15 mouse cellular contexts compared by ENCODE assay signal in genomic region chr1:154532987-154533940, GRCm38 (mm10).
DNase-seq lines count a peak whose midpoint lies in the region; ATAC-seq lines count a peak whose summit lies in the region.
"Had no signal": no experiment of that assay in that cellular context is flagged by ENCODE, and none has a peak within 500 bp of the region (broad histone marks: within the 10 kb centered on the region; RNA-seq: fewer than 3 reads in every experiment).

No protein-coding gene starts in this region.

- H3K27me3 ChIP-seq in hindbrain, embryonic 11.5 days (ENCODE audit: control insufficient read depth, insufficient read depth, low read length), result no peaks in the 10 kb centered on the region
- H3K27me3 ChIP-seq in hindbrain, embryonic 14.5 days (ENCODE audit: control insufficient read depth, insufficient read depth, low read length), result no peaks in the 10 kb centered on the region
- H3K27me3 ChIP-seq in neural tube, embryonic 14.5 days (ENCODE audit: control insufficient read depth, insufficient read depth, low read length), result no peaks in the 10 kb centered on the region
- H3K27me3 ChIP-seq: lung, embryonic 15.5 days had no signal

- H3K4me1 ChIP-seq in hindbrain, embryonic 11.5 days (replicated peaks; ENCODE audit: control insufficient read depth, insufficient read depth, low read length), result no peaks in the 10 kb centered on the region
- H3K4me1 ChIP-seq in hindbrain, embryonic 14.5 days (replicated peaks; ENCODE audit: control insufficient read depth, insufficient read depth, low read length), result peaks cover 7% of the 10 kb centered on the region
- peaks cover 3% of the 10 kb centered on the region; the same call in 1 of the 2 replicates for H3K4me1 ChIP-seq in neural tube, embryonic 14.5 days (ENCODE audit: control insufficient read depth, insufficient read depth, low read length)
- H3K4me1 ChIP-seq: lung, embryonic 15.5 days had no signal

- no peak overlapping the region for H3K9ac ChIP-seq in hindbrain, embryonic 11.5 days (ENCODE audit: low read depth, low read length)
- no peak overlapping the region for H3K9ac ChIP-seq in hindbrain, embryonic 14.5 days
- H3K9ac ChIP-seq in neural tube, embryonic 14.5 days (replicated peaks; ENCODE audit: low read depth, low read length), result no peak overlapping the region
- H3K9ac ChIP-seq: lung, embryonic 15.5 days had no signal

- H3K36me3 ChIP-seq in hindbrain, embryonic 11.5 days (ENCODE audit: control insufficient read depth, insufficient read depth, low read length), result no peaks in the 10 kb centered on the region
- no peaks in the 10 kb centered on the region for H3K36me3 ChIP-seq in hindbrain, embryonic 14.5 days (replicated peaks; ENCODE audit: control insufficient read depth, insufficient read depth)
- no peaks in the 10 kb centered on the region for H3K36me3 ChIP-seq in neural tube, embryonic 14.5 days (ENCODE audit: control insufficient read depth, insufficient read depth, low read length)
- H3K36me3 ChIP-seq: lung, embryonic 15.5 days had no signal

- H3K4me2 ChIP-seq in hindbrain, embryonic 11.5 days (replicated peaks; ENCODE audit: low read depth, low read length), result no peak overlapping the region
- H3K4me2 ChIP-seq in hindbrain, embryonic 14.5 days (replicated peaks), result no peak overlapping the region
- no peak overlapping the region for H3K4me2 ChIP-seq in neural tube, embryonic 14.5 days (ENCODE audit: low read depth, low read length)
- H3K4me2 ChIP-seq: lung, embryonic 15.5 days had no signal

- no peak for ATAC-seq in hindbrain, embryonic 11.5 days (ENCODE audit: low FRiP score)
- ATAC-seq in hindbrain, embryonic 14.5 days (ENCODE audit: low FRiP score), result no peak
- no peak for ATAC-seq in neural tube, embryonic 14.5 days (ENCODE audit: low read depth)

- DNase-seq in hindbrain, embryonic 11.5 days (ENCODE audit: low spot score), result peak; percentile 10
- no peak for DNase-seq in hindbrain, embryonic 14.5 days (ENCODE audit: low spot score)
- DNase-seq in neural tube, embryonic 10.5 days (ENCODE audit: extremely low spot score, low spot score), result no peak
- DNase-seq in left cerebral cortex, adult 9 months (ENCODE audit: low spot score in 2 of 2), result peak; percentile 61 to 63
- DNase-seq in right cerebral cortex, postnatal 4 days, result peak; percentile 13
- no peak for DNase-seq in urinary bladder, postnatal 14 days (ENCODE audit: low spot score)
- DNase-seq in cerebellum, adult 8-10 months, result no peak
- DNase-seq: B cell, adult 2 months; heart, adult 18-20 months; heart, postnatal 10 days; kidney, adult 11 months; liver; thymus, postnatal 4 days had no signal

- H3K9me3 ChIP-seq in hindbrain, embryonic 11.5 days (ENCODE audit: control insufficient read depth, low read length), result no peaks in the 10 kb centered on the region
- H3K9me3 ChIP-seq in hindbrain, embryonic 14.5 days (ENCODE audit: control insufficient read depth, low read length), result no peaks in the 10 kb centered on the region
- no peaks in the 10 kb centered on the region for H3K9me3 ChIP-seq in neural tube, embryonic 14.5 days (ENCODE audit: control insufficient read depth, low read length)
- H3K9me3 ChIP-seq: lung, embryonic 15.5 days had no signal

- no peak overlapping the region for H3K27ac ChIP-seq in hindbrain, embryonic 11.5 days (ENCODE audit: low read depth, low read length)
- H3K27ac ChIP-seq in hindbrain, embryonic 14.5 days, result no peak overlapping the region
- peak overlapping the region; percentile 55; the same call in 1 of the 2 replicates for H3K27ac ChIP-seq in neural tube, embryonic 14.5 days (ENCODE audit: low read depth, low read length)
- H3K27ac ChIP-seq: lung, embryonic 15.5 days had no signal

- no peak overlapping the region for H3K4me3 ChIP-seq in hindbrain, embryonic 11.5 days (ENCODE audit: low read depth, low read length)
- H3K4me3 ChIP-seq in hindbrain, embryonic 14.5 days (replicated peaks; ENCODE audit: low read length), result no peak overlapping the region
- H3K4me3 ChIP-seq in neural tube, embryonic 14.5 days (ENCODE audit: low read depth, low read length), result no peak overlapping the region
- H3K4me3 ChIP-seq: lung, embryonic 15.5 days had no signal

- 73% methylated on average over 11 of the region's 11 CpGs for WGBS in hindbrain, embryonic 11.5 days
- WGBS in hindbrain, embryonic 14.5 days, result 60% methylated on average over 11 of the region's 11 CpGs
- WGBS in neural tube, embryonic 14.5 days, result 57% methylated on average over 11 of the region's 11 CpGs

Comparison
In these comparisons a context has a peak if more than half of its experiments do, and no peak if none do; other contexts are left out.
1. DNase-seq: peak in hindbrain, embryonic 11.5 days (single experiment), left cerebral cortex, adult 9 months (2 of 2) and right cerebral cortex, postnatal 4 days (single experiment); none in hindbrain, embryonic 14.5 days (single experiment), neural tube, embryonic 10.5 days (single experiment), urinary bladder, postnatal 14 days (single experiment) and cerebellum, adult 8-10 months (single experiment).